Mouse (Mus musculus): ENCODE results near the gene Casz1. TPM values are rescaled to one million over a fixed set of nuclear protein-coding genes. Genes with fewer than 3 reads are reported as not detected.

The Casz1 gene
- total RNA-seq, 2 experiments from 2014 or later: 7.4 to 10.9 TPM

GRCm38 (mm10) chr4:148908214-148908681 lies 104.0 kb downstream of the Casz1 start:
- peak; percentile 35 for DNase-seq

GRCm38 (mm10) chr4:148908760-148909510 lies 104.7 kb downstream of the Casz1 start:
- no peak for DNase-seq

DNA sequence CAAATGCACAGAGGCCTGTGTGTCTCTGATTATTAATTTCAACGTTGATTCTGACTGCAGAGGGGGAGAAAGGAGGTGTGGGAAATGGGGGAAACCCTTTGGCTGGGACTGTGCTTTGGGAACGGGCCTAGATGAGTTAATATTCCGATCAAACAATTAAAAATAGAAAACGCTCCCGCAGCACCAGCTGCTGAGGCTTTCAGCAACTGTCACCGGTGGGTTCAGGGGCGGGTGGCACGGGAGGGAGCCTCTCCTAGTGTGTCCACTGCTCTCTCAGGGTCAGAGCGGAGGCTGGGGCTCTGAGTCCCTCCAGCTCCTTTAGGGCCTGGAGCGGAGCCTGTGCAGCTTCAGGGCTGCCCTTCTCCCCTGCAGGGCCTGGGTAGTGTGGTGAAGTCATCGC lies 105.3 kb downstream of the Casz1 start:
- no peak for DNase-seq

DNA sequence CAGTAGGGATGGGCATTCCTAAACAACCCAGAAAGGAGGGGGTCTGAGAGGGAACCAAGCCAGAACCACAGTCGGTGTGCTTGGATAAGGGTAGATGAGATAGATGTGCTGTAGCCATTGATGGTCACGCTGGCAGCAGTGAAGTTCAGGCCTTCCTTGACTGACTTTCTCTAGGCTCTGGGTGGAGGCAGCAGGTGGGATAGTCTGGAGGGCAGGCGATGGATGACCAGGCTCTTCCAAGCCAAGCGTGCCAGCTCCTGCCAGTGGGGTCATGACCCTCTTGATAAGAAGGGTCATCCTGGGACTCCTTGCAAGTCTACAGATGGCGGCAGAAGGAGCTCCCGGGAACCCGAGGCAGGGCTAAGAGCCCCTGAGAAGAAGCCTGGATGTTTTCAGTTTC lies 107.9 kb downstream of the Casz1 start:
- DNase-seq: no peak

- DNase-seq: no peak
Observed at GRCm38 (mm10) chr4:148912826-148913590, 108.8 kb downstream of the Casz1 start.

- DNase-seq: peak; percentile 71
Observed at GRCm38 (mm10) chr4:148914863-148915622, 110.8 kb downstream of the Casz1 start.

DNA sequence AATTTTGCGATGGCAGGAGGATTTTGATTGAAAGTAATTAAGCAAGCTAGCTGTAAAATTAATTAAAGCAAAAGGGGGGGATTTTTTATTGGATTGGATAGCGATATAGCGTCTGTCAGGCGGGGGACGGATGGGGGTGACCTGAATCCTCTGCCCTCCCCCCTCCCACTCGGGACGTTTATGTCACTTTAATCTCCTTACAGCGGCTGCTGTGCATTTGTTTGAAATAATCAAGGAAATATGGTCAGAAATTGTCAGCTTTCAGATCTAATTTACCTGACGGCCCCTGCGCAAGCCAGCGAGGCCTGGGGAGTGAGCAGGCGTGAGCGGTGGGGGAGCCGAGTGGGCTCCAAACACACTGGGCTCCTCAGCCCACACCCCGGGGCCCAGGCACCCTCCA lies 111.6 kb downstream of the Casz1 start:
- DNase-seq: no peak

DNA sequence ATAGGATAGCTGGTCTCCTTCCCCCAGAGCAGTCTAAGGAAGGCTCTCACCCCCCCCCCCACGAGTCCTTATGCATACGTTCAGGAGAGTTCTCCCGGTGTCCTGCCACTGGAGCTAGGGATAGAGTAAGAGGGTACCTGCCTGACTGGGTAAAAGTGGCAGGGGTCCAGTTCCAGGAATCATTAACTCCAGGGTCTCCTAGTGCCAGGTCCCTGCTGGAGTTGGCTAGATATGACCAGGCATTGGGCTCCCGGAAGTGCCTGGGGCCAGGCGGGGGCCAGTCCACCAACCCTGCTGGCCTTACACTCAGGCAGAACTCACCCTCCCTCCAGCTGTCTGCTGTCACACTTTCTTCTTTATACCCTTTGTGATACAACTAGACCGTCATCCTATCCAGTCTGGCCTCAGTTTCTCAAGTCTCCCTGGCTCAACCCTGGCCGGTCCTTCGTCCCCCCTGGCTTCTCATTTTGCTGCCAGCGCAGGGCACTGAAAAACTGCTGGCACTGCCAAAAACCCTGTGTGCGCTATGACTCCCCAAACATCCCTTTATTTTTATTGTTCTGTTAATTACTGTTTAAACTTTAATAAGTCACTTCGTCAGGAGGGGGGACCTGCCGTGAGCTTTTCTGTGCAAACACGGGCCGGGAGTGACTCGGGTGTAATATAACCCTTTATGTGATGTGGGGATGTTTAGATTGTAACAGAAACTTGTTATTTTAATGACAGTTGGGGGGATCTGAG lies 114.6 kb downstream of the Casz1 start:
- no peak for DNase-seq

DNA sequence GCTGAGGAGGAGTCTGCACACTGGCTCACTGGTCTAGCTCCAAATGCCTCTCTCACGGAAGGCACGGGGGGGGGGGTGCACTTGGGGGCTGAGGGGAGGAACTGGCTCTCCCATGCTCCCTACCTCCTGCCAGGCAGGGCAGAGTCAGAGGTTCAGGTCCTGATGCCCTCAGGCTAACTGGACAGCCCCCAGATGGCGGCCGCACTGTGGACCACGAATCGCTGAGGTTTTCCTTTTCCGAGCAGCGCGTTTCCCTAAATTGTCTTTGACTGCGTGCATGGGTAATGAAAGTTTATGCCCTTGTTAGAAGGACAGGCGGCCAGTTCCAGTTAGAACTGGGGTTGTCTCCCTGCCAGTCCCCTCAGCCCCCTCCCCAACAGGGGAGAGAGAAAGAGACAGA lies 116.4 kb downstream of the Casz1 start:
- no peak for DNase-seq

DNA sequence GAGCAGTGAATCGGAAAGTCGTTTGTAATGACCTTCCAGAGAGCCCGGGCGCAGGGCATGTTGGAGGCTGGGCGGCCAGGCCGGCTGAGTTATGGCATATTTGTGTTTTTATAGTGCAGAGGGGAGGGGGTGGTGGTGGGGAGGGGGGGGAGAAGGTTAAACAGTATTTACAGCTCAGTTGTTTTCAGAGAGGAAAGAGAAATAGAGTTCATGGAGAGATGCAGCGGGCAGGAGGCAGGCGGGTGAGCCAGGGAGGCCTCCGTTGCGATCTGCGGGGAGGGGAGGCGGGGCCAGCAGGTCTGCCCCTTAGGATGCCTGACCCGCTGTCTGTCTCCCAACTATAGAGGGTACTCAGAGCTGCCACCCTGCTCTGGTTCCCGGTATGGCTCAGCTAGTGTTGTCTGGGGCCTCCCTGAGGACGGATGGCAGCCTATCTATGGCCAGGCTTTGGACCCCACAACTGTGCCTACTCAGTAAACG lies 118.0 kb downstream of the Casz1 start:
- DNase-seq: peak; percentile 42

DNA sequence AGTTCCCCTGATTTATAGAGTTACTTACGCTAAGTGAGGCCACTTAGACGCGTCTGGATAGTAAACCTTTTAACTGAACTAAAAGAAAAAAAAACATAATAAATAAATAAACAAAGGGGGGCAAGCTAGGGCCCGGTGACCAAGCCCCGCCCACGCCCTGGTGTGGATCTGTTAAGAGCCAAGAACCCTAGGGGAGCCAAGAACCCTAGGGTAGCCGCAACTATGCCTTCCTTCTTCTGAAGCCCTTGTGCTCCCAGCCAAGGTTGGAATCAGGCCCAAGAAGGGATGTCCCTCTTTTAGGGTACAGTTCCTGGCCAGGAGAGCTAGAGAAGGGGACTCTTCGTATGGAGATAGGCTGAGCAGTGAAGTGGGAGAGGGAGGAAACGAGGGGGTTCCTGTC lies 119.2 kb downstream of the Casz1 start:
- no peak for DNase-seq

DNA sequence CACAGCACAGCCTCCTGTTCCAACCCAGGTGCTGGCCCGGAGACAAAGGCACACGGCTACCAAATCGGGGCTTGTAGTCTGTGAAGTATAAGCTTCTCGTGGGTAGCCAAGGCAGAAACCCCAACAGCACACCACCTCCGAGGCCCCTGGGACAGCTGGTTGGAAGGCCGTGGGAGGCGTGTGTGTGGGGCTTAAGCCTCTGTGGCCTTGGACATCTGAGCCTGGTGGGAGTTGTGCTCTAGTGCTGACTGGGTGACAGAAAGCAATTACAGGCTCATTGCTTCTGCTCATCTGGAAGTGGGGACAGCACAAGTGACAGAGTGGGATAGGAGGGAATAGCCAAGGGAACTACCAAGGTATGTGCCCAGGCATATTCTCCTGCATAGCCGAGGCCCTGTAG lies 119.7 kb downstream of the Casz1 start:
- no peak for DNase-seq

GRCm38 (mm10) chr4:148925589-148926359 lies 121.5 kb downstream of the Casz1 start:
- no peak for DNase-seq

DNA sequence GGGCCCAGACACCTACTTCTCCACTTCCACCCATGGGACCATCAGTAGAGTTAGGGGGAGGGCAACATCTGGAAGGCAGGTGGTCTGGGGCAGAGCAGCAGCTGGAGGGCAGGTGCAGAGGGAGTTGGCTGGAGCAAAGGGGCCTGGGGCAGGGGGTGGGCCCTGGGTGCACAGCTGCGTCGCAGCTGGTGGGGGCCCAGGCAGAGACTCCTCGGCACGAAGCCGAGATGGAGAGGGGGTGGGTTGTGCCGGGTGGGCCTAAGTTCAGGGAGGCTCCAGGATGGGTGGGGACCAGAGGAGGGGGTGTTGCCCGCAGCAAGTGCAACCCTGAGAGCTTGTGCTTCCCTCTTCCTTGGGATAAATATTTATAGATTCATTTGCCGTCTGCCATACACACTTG lies 122.2 kb downstream of the Casz1 start:
- DNase-seq: no peak

DNA sequence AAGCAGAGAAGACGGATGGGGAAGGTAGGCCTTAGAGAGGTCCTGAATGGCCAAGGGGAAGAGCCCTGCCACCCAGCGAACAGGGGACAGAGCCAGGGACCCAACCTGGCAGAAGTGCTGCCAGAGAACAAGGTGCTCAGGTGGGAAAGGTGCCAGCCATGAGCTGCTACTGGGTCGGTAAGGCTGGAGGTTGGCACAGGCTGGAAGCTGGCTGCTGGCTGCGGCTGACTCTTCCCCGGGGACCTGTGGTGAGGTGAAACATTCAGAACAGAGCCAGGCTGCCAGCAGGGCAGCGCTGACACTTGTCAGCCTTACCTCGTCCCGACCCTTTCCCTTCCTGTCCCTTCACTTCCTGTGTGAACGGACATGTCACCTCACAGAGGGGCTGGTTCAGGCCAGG lies 124.1 kb downstream of the Casz1 start:
- DNase-seq: peak; percentile 71

- no peak for DNase-seq
Observed at GRCm38 (mm10) chr4:148928876-148929275, 124.6 kb downstream of the Casz1 start.

DNA sequence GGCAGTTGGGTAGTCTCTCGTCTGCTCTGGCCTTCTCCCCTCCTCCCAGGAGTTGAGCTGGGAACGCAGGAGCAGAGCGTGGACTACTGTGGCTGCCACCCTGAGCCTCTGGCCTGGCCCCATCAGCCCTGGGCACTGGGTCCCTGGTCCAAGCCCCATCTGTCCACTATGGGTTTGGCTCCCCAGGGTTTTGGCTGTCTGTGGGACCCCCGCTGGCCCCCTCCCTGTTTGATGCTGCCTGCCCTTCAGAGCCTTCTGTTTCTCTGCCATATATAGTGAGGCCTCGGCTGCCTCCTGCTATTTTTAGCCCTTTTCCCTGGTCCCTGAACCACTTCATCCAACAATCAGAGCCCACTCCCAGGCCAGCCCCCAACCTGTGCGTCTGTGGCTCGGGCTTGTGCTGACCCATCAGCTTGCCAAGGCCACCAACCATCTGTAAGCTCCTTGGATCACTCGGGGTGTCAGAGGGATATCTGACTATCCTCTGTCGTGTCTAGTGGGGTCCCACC lies 126.5 kb downstream of the Casz1 start:
- no peak for DNase-seq

GRCm38 (mm10) chr4:148933109-148933508 lies 128.9 kb downstream of the Casz1 start:
- no peak for DNase-seq

GRCm38 (mm10) chr4:148935211-148935610 lies 131.0 kb downstream of the Casz1 start:
- DNase-seq: peak; percentile 39

GRCm38 (mm10) chr4:148936111-148936510 lies 131.9 kb downstream of the Casz1 start:
- no peak for DNase-seq

- DNase-seq: peak; percentile 73
Observed at GRCm38 (mm10) chr4:148936727-148937126, 132.5 kb downstream of the Casz1 start.

Data from adrenal gland, postnatal 10 days (tissue).